In the genomic region with DNA sequence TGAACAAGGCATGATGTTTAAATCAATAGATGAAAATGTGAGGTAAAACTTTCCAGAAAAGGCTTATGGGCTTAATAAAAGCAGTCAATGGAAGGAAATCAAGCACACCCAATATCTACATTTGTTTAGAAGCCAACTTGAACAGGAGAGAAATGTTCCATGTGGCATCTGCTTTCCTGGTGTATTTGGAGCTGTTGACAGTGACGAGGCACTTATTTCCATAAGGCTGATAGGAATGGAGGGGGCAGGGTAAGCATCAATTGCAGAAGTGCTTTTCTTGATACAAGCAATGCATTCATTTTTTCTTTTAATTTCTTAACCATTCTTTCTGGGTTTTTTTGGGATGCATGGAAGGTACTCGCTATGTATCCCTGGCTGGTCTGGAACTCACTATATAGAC, we compare ENCODE assay signal across 22 mouse cellular contexts.
DNase-seq lines count a peak whose midpoint lies in the region; ATAC-seq and TF ChIP-seq lines count a peak whose summit lies in the region.
"Had no signal": no experiment of that assay in that cellular context is flagged by ENCODE, and none has a peak within 500 bp of the region (broad histone marks: within the 10 kb centered on the region; RNA-seq: fewer than 3 reads in every experiment).

No protein-coding gene starts in this region.

- intact Hi-C loops in left cerebral cortex, postnatal 25 days (cut with DNase I): no loop called here

- H3K27ac ChIP-seq in forebrain, embryonic 14.5 days (ENCODE audit: low read depth, low read length): no peak overlapping the region
- H3K27ac ChIP-seq in forebrain, embryonic 12.5 days: no peak overlapping the region
- no peak overlapping the region for H3K27ac ChIP-seq in MEL (ENCODE audit: control insufficient read depth, low read depth, low read length)
- no peak overlapping the region for H3K27ac ChIP-seq in layer of hippocampus, adult 2 months
- H3K27ac ChIP-seq: embryonic facial prominence, embryonic 10.5 days; embryonic facial prominence, embryonic 12.5 days; forebrain, embryonic 13.5 days had no signal

- peak; percentile 42 for DNase-seq in forebrain, embryonic 14.5 days (ENCODE audit: low spot score)
- peak; percentile 30 for DNase-seq in MEL (ENCODE audit: low read depth, low spot score)
- DNase-seq in brain, embryonic 14.5 days (ENCODE audit: low read depth): peak; percentile 59
- no peak for DNase-seq in left cerebral cortex, postnatal 25 days (ENCODE audit: low spot score in 2 of 2)
- DNase-seq in layer of hippocampus, adult 2 months (ENCODE audit: low spot score in 2 of 2): no peak
- DNase-seq: adrenal gland, adult 2 months; adrenal gland, postnatal 10 days; adrenal gland, postnatal 25 days; B cell, adult 2 months; cerebellum, adult 11-12 months; cerebellum, adult 2 months; cerebellum, adult 9-10 months; cerebellum, postnatal 10 days; cerebellum, postnatal 25 days; forebrain, postnatal 0 days had no signal

- peak; percentile 61; the same call in 1 of the 2 replicates for ATAC-seq in forebrain, embryonic 14.5 days
- no peak for ATAC-seq in forebrain, embryonic 12.5 days (ENCODE audit: low FRiP score)
- ATAC-seq: CD4-positive, CD25-positive, alpha-beta regulatory T cell, adult 4 months; forebrain, embryonic 13.5 days; forebrain, postnatal 0 days had no signal

- TF ChIP-seq RAD21 in MEL (IDR thresholded peaks at IDR 0.05; ENCODE audit: low read depth, low read length): no peak

- no peak overlapping the region for H3K9ac ChIP-seq in forebrain, embryonic 14.5 days (ENCODE audit: low read length)
- H3K9ac ChIP-seq in forebrain, embryonic 12.5 days: no peak overlapping the region
- no peak overlapping the region for H3K9ac ChIP-seq in MEL (ENCODE audit: control insufficient read depth, low read depth, low read length, poor library complexity, severe bottlenecking)
- H3K9ac ChIP-seq: embryonic facial prominence, embryonic 12.5 days; forebrain, embryonic 13.5 days; forebrain, postnatal 0 days had no signal

- no peak for TF ChIP-seq EP300 in MEL (IDR thresholded peaks at IDR 0.05; ENCODE audit: low read depth in 1 of 2, low read length in 2 of 2)

- no peak for TF ChIP-seq POLR2A in MEL (IDR thresholded peaks at IDR 0.05; ENCODE audit: control insufficient read depth in 1 of 2, insufficient read depth in 1 of 2, low read depth in 1 of 2, low read length in 2 of 2, poor library complexity in 1 of 2)
- no peak for TF ChIP-seq POLR2A in brain, embryonic 14.5 days (IDR thresholded peaks at IDR 0.05; ENCODE audit: borderline replicate concordance, extremely low read depth, insufficient read depth, insufficient read length, poor library complexity, severe bottlenecking)

- 75% methylated on average over 2 of the region's 2 CpGs for WGBS in forebrain, embryonic 14.5 days
- WGBS in forebrain, embryonic 12.5 days: 84% methylated on average over 2 of the region's 2 CpGs

- no peaks in the 10 kb centered on the region for H3K79me2 ChIP-seq in MEL (ENCODE audit: control insufficient read depth, insufficient read depth, low read length, poor library complexity)

- no peaks in the 10 kb centered on the region for H3K27me3 ChIP-seq in forebrain, embryonic 14.5 days (replicated peaks; ENCODE audit: control insufficient read depth, insufficient read depth, low read length)
- H3K27me3 ChIP-seq in forebrain, embryonic 12.5 days: peaks cover 7% of the 10 kb centered on the region; the same call in 1 of the 2 replicates
- H3K27me3 ChIP-seq in MEL (ENCODE audit: control insufficient read depth in 1 of 2, insufficient read depth in 2 of 2, low read length in 2 of 2): no peaks in the 10 kb centered on the region
- H3K27me3 ChIP-seq: CH12.LX had no signal

- H3K36me3 ChIP-seq in forebrain, embryonic 14.5 days (ENCODE audit: control insufficient read depth, insufficient read depth, low read length): no peaks in the 10 kb centered on the region
- no peaks in the 10 kb centered on the region for H3K36me3 ChIP-seq in forebrain, embryonic 12.5 days (replicated peaks)
- peaks cover 0 to 31% of the 10 kb centered on the region in 2 experiments; a peak in 2 of 4 replicates for H3K36me3 ChIP-seq in MEL (ENCODE audit: control insufficient read depth in 1 of 2, insufficient read depth in 2 of 2, low read length in 2 of 2)
- H3K36me3 ChIP-seq: embryonic facial prominence, embryonic 10.5 days; embryonic facial prominence, embryonic 12.5 days; G1E had no signal

- no peak overlapping the region for H3K4me2 ChIP-seq in forebrain, embryonic 14.5 days (ENCODE audit: low read length)
- H3K4me2 ChIP-seq in forebrain, embryonic 12.5 days: no peak overlapping the region
- H3K4me2 ChIP-seq: embryonic facial prominence, embryonic 12.5 days; forebrain, embryonic 13.5 days had no signal

- H3K9me3 ChIP-seq in forebrain, embryonic 14.5 days (replicated peaks; ENCODE audit: control insufficient read depth, low read length): no peaks in the 10 kb centered on the region
- no peaks in the 10 kb centered on the region for H3K9me3 ChIP-seq in forebrain, embryonic 12.5 days
- no peaks in the 10 kb centered on the region for H3K9me3 ChIP-seq in MEL (replicated peaks; ENCODE audit: insufficient read depth, low read length)
- H3K9me3 ChIP-seq: embryonic facial prominence, embryonic 10.5 days; embryonic facial prominence, embryonic 12.5 days; forebrain, embryonic 13.5 days; G1E had no signal

- H3K4me3 ChIP-seq in forebrain, embryonic 14.5 days (ENCODE audit: low read depth, low read length): no peak overlapping the region
- H3K4me3 ChIP-seq in forebrain, embryonic 12.5 days (replicated peaks): no peak overlapping the region
- H3K4me3 ChIP-seq in MEL (ENCODE audit: control insufficient read depth in 1 of 2, insufficient read depth in 1 of 2, low read depth in 2 of 2, low read length in 2 of 2): no peak overlapping the region
- H3K4me3 ChIP-seq in layer of hippocampus, adult 2 months: no peak overlapping the region
- H3K4me3 ChIP-seq: embryonic facial prominence, embryonic 10.5 days; embryonic facial prominence, embryonic 12.5 days; forebrain, embryonic 13.5 days had no signal

- H3K4me1 ChIP-seq in forebrain, embryonic 14.5 days (ENCODE audit: control insufficient read depth, insufficient read depth, low read length): no peaks in the 10 kb centered on the region
- H3K4me1 ChIP-seq in forebrain, embryonic 12.5 days: no peaks in the 10 kb centered on the region
- H3K4me1 ChIP-seq in MEL (ENCODE audit: control insufficient read depth in 1 of 2, insufficient read depth in 2 of 2, low read length in 2 of 2): peaks cover 14% of the 10 kb centered on the region in 2 experiments
- H3K4me1 ChIP-seq: embryonic facial prominence, embryonic 10.5 days; embryonic facial prominence, embryonic 12.5 days; forebrain, embryonic 13.5 days had no signal

- no peak for TF ChIP-seq CTCF in MEL (IDR thresholded peaks at IDR 0.05 in 2 of 3, conservative IDR thresholded peaks at IDR 0.05 in 1 of 3; ENCODE audit: control insufficient read depth in 1 of 3, insufficient read depth in 1 of 3, low read depth in 2 of 3, low read length in 3 of 3, poor library complexity in 1 of 3, severe bottlenecking in 1 of 3)
- no peak for TF ChIP-seq CTCF in brain, embryonic 14.5 days (IDR thresholded peaks at IDR 0.05; ENCODE audit: borderline replicate concordance, extremely low read depth, insufficient read depth, insufficient read length)
- TF ChIP-seq CTCF in layer of hippocampus, adult 2 months (conservative IDR thresholded peaks at IDR 0.05): no peak

TF ChIP-seq in MEL, 35 proteins besides CTCF, POLR2A, EP300 and RAD21:
- no peak for TF ChIP-seq MAFK (IDR thresholded peaks at IDR 0.05; ENCODE audit: borderline replicate concordance, low read depth, low read length)
- no peak for TF ChIP-seq TCF12 (IDR thresholded peaks at IDR 0.05; ENCODE audit: low read depth, low read length)
- TF ChIP-seq TAL1 (IDR thresholded peaks at IDR 0.05; ENCODE audit: low read length): no peak
- no peak for TF ChIP-seq ZKSCAN1 (IDR thresholded peaks at IDR 0.05; ENCODE audit: low read depth, low read length)
- TF ChIP-seq E2F4 (IDR thresholded peaks at IDR 0.05; ENCODE audit: borderline replicate concordance, low read depth, low read length): no peak
- TF ChIP-seq MEF2A (IDR thresholded peaks at IDR 0.05; ENCODE audit: extremely low read depth, insufficient replicate concordance, low read depth, low read length, poor library complexity, severe bottlenecking): no peak

Comparison
In these comparisons a context has a peak if more than half of its experiments do, and no peak if none do; other contexts are left out.
1. DNase-seq: peak in forebrain, embryonic 14.5 days (single experiment), MEL (single experiment) and brain, embryonic 14.5 days (single experiment); none in left cerebral cortex, postnatal 25 days (0 of 2) and layer of hippocampus, adult 2 months (0 of 2).